Mouse (Mus musculus) testis, adult 2 months (tissue): ENCODE measurements around the gene Gm20422. TPM values are rescaled to one million over a fixed set of nuclear protein-coding genes. Genes with fewer than 3 reads are reported as not detected.

Experiments used
- H3K27ac ChIP-seq: fragments of 200-500 bp; 2 replicates; pipeline ENCODE4 v1.5.1; 2012; ENCODE audit warnings: low read depth, low read length; ENCODE audit not compliant: control insufficient read depth, insufficient read depth
- H3K27me3 ChIP-seq: fragments of 200-500 bp; 2 replicates; pipeline ENCODE4 v1.6.1; 2012; ENCODE audit warnings: mild to moderate bottlenecking, low read length, moderate library complexity; ENCODE audit not compliant: control insufficient read depth, insufficient read depth
- H3K36me3 ChIP-seq: fragments of 200-500 bp; 2 replicates; pipeline ENCODE4 v1.6.1; 2012; ENCODE audit warnings: mild to moderate bottlenecking, low read length; ENCODE audit not compliant: control insufficient read depth, insufficient read depth
- H3K4me1 ChIP-seq: fragments of 200-500 bp; 2 replicates; pipeline ENCODE4 v1.6.1; 2012; ENCODE audit warnings: low read length; ENCODE audit not compliant: control insufficient read depth, insufficient read depth
- H3K4me3 ChIP-seq: fragments of 200-500 bp; 2 replicates; pipeline ENCODE4 v1.5.1; 2012; ENCODE audit warnings: low read depth, mild to moderate bottlenecking, low read length, moderate library complexity, mixed read lengths; ENCODE audit not compliant: control insufficient read depth
- CTCF ChIP-seq: fragments of 200-500 bp; IDR thresholded peaks from 2 replicates; pipeline ENCODE4 v1.5.1; 2012; ENCODE audit warnings: low read depth, mild to moderate bottlenecking, inconsistent platforms, low read length, moderate library complexity; ENCODE audit not compliant: control insufficient read depth, insufficient read depth, insufficient replicate concordance
- POLR2A ChIP-seq: fragments of 200-500 bp; IDR thresholded peaks from 2 replicates; pipeline ENCODE4 v1.6.1; 2012; ENCODE audit warnings: low read depth, mild to moderate bottlenecking, inconsistent platforms, low read length, moderate library complexity; ENCODE audit not compliant: control insufficient read depth
- polyA plus RNA-seq: library from polyadenylated mRNA; depleted of rRNA; stranded (reverse); fragments of >200 nt; gene quantifications from 2 replicates; pipeline ENCODE4 v1.2.3, GENCODE M21; 2012

Gene Gm20422
- polyA plus RNA-seq, 1 experiment = not detected

GRCm38 (mm10) chr8:69808864-69809403 is 34.2 kb upstream of the Gm20422 start:
- no peak for TF ChIP-seq POLR2A
- TF ChIP-seq CTCF = no peak
- Histone ChIP-seq H3K4me3 (peak overlapping the region; percentile 71), H3K4me1 (peaks cover 9% of the 10 kb centered on the region), H3K27me3 (no peaks in the 10 kb centered on the region), H3K27ac (no peak overlapping the region), H3K36me3 (no peaks in the 10 kb centered on the region; the same call in 1 of the 2 replicates)

GRCm38 (mm10) chr8:69808094-69808863 is 33.6 kb upstream of the Gm20422 start, which contains the start of gene Gmip:
TSS of gene Gmip (plus strand) at chr8:69808679.
- Histone ChIP-seq H3K4me3 (peak within 1 kb of the TSS; percentile 71), H3K36me3 (no peaks in the 10 kb centered on the region; the same call in 1 of the 2 replicates), H3K4me1 (peaks cover 9% of the 10 kb centered on the region), H3K27ac (no peak within 1 kb of the TSS), H3K27me3 (no peaks in the 10 kb centered on the region)
- no peak for TF ChIP-seq CTCF
- TF ChIP-seq POLR2A = no peak; the same call in 1 of the 2 replicates

DNA sequence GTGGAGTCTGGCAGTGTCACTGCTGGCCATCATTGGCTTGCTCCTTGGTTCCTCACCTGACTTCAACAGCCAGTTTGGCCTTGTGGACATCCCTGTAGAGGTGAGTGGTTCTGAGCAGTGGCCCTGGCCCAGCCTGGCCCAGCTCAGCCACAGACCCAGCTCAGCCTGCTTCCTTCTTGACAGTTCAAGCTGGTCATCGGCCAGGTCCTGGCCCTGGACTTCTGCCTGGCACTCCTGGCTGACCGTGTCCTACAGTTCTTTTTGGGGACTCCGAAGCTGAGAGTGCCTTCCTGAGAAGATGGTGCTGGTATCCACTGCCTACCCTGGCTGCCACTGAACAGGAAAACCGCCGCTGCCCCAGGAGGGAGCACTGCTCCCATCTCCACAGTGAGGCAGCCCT is 32.5 kb upstream of the Gm20422 start:
- Histone ChIP-seq H3K36me3 (no peaks in the 10 kb centered on the region; the same call in 1 of the 2 replicates), H3K27me3 (no peaks in the 10 kb centered on the region), H3K4me3 (no peak overlapping the region), H3K27ac (no peak overlapping the region), H3K4me1 (peaks cover 9% of the 10 kb centered on the region)
- no peak for TF ChIP-seq POLR2A
- no peak for TF ChIP-seq CTCF

DNA sequence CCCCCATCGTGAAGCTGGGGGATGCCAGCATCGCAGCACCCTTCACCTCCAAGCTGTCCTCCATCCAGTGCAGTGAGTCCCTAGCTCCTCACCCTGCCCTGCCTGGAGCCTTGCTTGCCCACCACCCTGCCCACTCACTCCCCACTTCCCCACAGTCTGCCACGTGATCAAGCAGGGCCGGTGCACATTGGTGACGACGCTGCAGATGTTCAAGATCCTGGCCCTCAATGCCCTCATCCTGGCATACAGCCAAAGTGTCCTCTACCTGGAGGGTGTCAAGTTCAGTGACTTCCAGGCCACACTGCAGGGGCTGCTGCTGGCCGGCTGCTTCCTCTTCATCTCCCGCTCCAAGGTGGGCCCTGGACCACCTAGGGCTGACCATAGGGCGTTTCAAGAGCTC is 30.8 kb upstream of the Gm20422 start:
- Histone ChIP-seq H3K27ac (no peak overlapping the region), H3K36me3 (no peaks in the 10 kb centered on the region; the same call in 1 of the 2 replicates), H3K4me3 (no peak overlapping the region), H3K4me1 (peaks cover 9% of the 10 kb centered on the region), H3K27me3 (no peaks in the 10 kb centered on the region)
- TF ChIP-seq POLR2A = no peak
- TF ChIP-seq CTCF = no peak

- Histone ChIP-seq H3K4me3 (no peak overlapping the region), H3K27ac (no peak overlapping the region), H3K4me1 (peaks cover 9% of the 10 kb centered on the region), H3K27me3 (no peaks in the 10 kb centered on the region), H3K36me3 (no peaks in the 10 kb centered on the region; the same call in 1 of the 2 replicates)
- TF ChIP-seq CTCF = no peak
- no peak for TF ChIP-seq POLR2A
These were observed 30.4 kb upstream of the Gm20422 start for GRCm38 (mm10) chr8:69805086-69805485.

DNA sequence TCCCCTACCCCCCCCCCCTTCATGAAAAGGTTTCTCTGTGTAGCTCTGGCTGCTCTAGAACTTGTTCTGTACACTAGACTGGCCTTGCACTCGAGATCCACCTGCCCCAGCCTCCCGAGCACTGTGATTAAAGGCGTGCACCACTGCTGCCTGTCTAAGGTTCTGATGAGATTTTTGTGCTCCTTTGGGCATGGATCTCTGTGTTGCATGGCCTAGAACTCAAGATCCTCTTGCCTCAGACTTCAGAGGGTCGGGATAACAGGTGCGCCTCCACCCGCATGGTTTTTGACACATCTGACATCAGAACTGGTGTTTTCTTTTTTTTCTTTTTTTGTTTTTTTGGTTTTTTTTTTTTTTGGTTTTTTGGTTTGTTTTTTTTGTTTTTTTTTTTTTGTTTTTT is 29.9 kb upstream of the Gm20422 start:
- TF ChIP-seq CTCF (no peak), POLR2A (no peak)
- H3K4me3 ChIP-seq = no peak overlapping the region
- no peaks in the 10 kb centered on the region; the same call in 1 of the 2 replicates for H3K36me3 ChIP-seq
- H3K27ac ChIP-seq = no peak overlapping the region
- H3K4me1 ChIP-seq = peaks cover 9% of the 10 kb centered on the region
- no peaks in the 10 kb centered on the region for H3K27me3 ChIP-seq

DNA sequence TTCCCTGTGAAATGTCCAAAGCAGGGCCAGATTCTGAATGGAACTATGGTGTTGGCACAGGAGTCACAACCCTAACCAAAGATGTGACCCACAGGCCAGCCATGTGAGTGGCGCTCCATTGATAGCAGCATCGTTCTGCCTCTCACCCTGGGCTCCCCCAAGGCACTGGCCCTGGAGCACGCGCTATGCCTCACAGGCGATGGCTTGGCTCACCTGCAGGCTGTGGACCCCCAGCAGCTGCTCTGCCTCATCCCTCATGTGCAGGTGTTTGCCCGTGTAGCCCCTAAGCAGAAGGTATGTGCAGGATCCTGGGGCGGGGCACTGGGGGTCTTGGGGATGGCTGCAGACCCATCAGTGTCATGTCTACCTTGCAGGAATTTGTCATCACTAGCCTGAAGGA is 28.7 kb upstream of the Gm20422 start:
- TF ChIP-seq POLR2A (no peak), CTCF (no peak)

DNA sequence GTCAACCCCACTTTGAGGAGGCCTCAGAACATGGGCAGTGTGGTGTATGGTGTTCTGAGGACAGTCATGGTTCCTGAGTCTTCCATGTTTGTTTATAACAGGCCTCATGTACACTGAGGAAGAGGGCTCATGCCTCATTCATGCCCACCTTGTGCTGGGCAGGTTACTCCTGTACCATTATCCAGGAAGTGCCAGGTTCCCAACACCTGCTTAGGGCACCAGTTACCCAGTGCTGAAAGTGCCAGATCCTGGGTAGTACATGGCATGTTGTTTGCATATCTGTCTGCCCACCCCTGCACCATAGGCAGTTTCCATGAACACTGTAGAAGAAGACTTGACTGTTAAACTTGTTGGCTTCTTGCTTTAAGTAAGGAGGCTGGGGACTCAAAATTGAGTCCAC is 27.5 kb upstream of the Gm20422 start:
- Histone ChIP-seq H3K27ac (no peak overlapping the region), H3K4me1 (no peaks in the 10 kb centered on the region), H3K4me3 (no peak overlapping the region), H3K27me3 (no peaks in the 10 kb centered on the region), H3K36me3 (no peaks in the 10 kb centered on the region; the same call in 1 of the 2 replicates)
- TF ChIP-seq CTCF (no peak), POLR2A (no peak)

More for the DNA sequence above, 28.7 kb upstream of the Gm20422 start:
- Histone ChIP-seq H3K4me1 (peaks cover 2% of the 10 kb centered on the region), H3K27ac (no peak overlapping the region), H3K4me3 (no peak overlapping the region), H3K36me3 (no peaks in the 10 kb centered on the region; the same call in 1 of the 2 replicates), H3K27me3 (no peaks in the 10 kb centered on the region)
